Mouse (Mus musculus) myocyte (in vitro differentiated cells): ENCODE measurements around the gene Rab30.

Experiments
- CEBPB ChIP-seq: IDR thresholded peaks from 2 replicates; pipeline ENCODE4 v1.6.1; 2011; ENCODE audit warnings: mild to moderate bottlenecking, moderate library complexity; ENCODE audit not compliant: poor library complexity, insufficient read depth, severe bottlenecking
- MAX ChIP-seq: IDR thresholded peaks from one replicate; pipeline ENCODE4 v1.6.1; 2011; ENCODE audit warnings: low read depth, mild to moderate bottlenecking, control low read depth
- MYOD1 ChIP-seq, 3 experiments: IDR thresholded peaks; one replicate each; pipeline ENCODE4 v1.6.1; 2011; ENCODE audit warnings: control low read depth in 2 of 3, low read depth in 2 of 3, mild to moderate bottlenecking in 2 of 3, moderate library complexity in 1 of 3; ENCODE audit not compliant: insufficient read length in 2 of 3, control insufficient read depth in 1 of 3
- MYOG ChIP-seq, 3 experiments: IDR thresholded peaks; one replicate each; pipeline ENCODE4 v1.6.1; 2011; ENCODE audit warnings: control low read depth in 2 of 3, low read depth in 2 of 3, mild to moderate bottlenecking in 2 of 3; ENCODE audit not compliant: insufficient read length in 2 of 3, control insufficient read depth in 1 of 3, insufficient read depth in 1 of 3
- POLR2A ChIP-seq: IDR thresholded peaks from one replicate; pipeline ENCODE4 v1.6.1; 2011; ENCODE audit warnings: low read depth, mild to moderate bottlenecking, control low read depth, moderate library complexity; ENCODE audit not compliant: insufficient read length
- POLR2AphosphoS2 ChIP-seq: IDR thresholded peaks from one replicate; pipeline ENCODE4 v1.6.1; 2011; ENCODE audit warnings: low read depth, control low read depth; ENCODE audit not compliant: insufficient read length
- REST ChIP-seq: IDR thresholded peaks from one replicate; pipeline ENCODE4 v1.6.1; 2011; ENCODE audit warnings: mild to moderate bottlenecking, control low read depth, moderate library complexity; ENCODE audit not compliant: insufficient read depth, insufficient read length
- SRF ChIP-seq: IDR thresholded peaks from one replicate; pipeline ENCODE4 v1.6.1; 2011; ENCODE audit warnings: low read depth; ENCODE audit not compliant: control insufficient read depth, insufficient read length
- TCF12 ChIP-seq: IDR thresholded peaks from one replicate; pipeline ENCODE4 v1.6.1; 2011; ENCODE audit warnings: mild to moderate bottlenecking, control low read depth; ENCODE audit not compliant: poor library complexity, insufficient read depth, severe bottlenecking
- USF1 ChIP-seq: IDR thresholded peaks from one replicate; pipeline ENCODE4 v1.6.1; 2011; ENCODE audit warnings: low read depth, mild to moderate bottlenecking, control low read depth, moderate library complexity

DNA sequence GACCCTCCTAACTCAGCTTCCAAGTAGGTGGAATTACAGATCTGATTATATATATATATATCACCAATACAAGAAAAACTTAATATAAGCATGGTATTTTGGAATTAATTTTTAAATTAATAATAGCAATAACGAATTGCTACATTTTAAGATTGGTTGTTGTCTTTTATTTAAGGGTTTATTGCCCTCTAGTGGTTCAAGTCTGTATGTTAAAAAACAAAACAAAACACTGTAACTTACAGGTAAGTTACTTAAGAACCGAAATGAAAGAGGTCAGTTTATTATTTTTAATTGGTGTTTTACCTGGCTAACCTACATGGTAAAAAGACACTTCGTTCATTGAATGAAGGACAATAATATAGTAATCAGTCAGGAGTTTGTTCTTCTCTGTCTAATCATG lies 128.8 kb downstream of the Rab30 start:
- TF ChIP-seq MAX (no peak), POLR2A (no peak), USF1 (no peak), POLR2AphosphoS2 (no peak), TCF12 (no peak), CEBPB (no peak), SRF (no peak), MYOG (IDR thresholded peaks at IDR 0.05; ENCODE audit: control insufficient read depth in 1 of 3, insufficient read depth in 1 of 3, insufficient read length in 2 of 3, low read depth in 2 of 3) (no peak), MYOD1 (IDR thresholded peaks at IDR 0.05; ENCODE audit: control insufficient read depth in 1 of 3, insufficient read length in 2 of 3, low read depth in 2 of 3) (no peak), REST (no peak)
